Mouse (Mus musculus) heart, postnatal 4 days (tissue): ENCODE data around the gene Ankrd11. TPM values are rescaled to one million over a fixed set of nuclear protein-coding genes. Genes with fewer than 3 reads are reported as not detected.

ENCODE experiments used
- DNase-seq: peaks from one replicate; pipeline ENCODE4 v3.0.0; 2021
- total RNA-seq, 2 experiments: library from RNA; stranded (reverse); gene quantifications; 2 replicates each; pipeline ENCODE4 v1.2.3; 2021

Ankrd11 gene
- total RNA-seq, 2 experiments from 2014 or later = 85.2 to 86.3 TPM

GRCm38 (mm10) chr8:123004033-123004922 lies 37.8 kb downstream of the Ankrd11 start:
- no peak for DNase-seq

GRCm38 (mm10) chr8:123000311-123000710 lies 41.8 kb downstream of the Ankrd11 start:
- no peak for DNase-seq

DNA sequence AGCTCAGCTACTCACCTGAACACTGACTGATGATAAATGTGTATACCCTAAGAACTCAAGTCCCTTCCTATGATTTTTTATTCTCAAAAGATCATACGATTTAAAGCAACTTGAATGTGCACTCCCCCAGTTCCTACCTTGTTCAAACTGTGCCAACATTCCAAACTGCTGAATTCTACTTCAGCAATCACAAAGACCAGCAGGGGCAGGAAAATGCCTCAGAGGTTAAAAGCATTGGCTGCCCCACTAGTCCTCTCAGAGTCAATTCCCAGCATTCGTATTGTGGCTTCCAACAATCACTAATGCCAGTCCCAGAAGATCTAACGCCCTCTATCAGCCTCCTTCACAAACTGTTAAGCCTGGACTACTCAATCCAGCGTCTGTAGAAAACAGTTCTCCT lies 44.1 kb downstream of the Ankrd11 start:
- no peak for DNase-seq

GRCm38 (mm10) chr8:122993740-122994139 lies 48.3 kb downstream of the Ankrd11 start:
- no peak for DNase-seq

GRCm38 (mm10) chr8:122993031-122993430 lies 49.0 kb downstream of the Ankrd11 start:
- no peak for DNase-seq

DNA sequence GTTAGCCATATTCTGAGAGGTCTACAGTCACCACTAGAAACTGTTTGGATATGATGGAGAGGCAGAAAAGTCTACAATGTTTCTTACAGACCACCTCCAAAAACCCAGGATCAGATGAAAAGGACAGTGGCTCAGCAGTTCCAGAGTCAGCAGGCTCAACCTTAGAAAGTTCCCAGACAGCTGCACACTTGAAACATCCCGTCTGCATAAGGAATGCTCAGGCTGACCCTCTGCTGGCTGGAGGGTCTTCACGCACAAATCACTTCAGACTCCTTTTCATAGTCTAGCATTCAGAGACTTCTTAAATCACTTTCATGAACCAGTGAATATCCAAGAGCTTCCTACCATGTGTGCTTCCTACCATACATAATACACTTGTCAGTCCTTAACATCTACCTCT lies 49.8 kb downstream of the Ankrd11 start:
- DNase-seq = no peak

DNA sequence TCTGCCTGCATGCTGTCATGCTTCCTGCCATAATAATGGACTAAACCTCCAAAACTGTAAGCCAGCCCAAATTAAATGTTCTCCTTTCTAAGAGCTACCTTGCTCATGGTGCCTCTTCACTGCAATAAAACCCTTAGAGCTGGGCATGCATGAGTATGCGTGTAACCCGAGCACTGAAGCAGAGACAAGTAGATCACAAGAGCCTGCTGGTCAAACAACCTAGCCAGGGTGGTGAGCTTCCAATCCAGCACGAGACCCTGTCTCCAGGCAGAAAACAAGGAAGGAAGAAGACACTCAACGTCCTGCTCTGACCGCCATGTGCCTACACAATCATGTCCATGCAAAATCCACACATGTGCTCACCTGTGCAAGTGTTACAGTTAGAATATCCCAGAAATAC lies 50.7 kb downstream of the Ankrd11 start:
- DNase-seq = no peak

DNA sequence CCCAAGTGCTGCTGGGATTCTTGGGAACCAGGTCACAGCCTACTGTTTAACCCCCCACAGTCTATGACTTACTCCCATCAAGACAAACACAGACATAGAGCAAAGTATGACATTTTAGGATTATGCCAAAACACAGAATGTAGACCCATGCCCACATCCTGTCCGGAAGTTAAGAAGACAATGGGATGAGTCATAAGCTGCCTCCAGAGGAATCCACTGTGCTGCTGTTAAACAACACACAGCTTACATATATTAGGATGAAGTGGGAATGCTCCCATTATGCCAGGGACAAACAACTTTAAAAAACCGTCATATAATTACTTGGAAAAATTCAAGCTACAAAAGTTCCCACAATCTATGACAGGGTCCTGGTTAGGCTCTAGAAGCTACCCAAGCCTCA lies 52.1 kb downstream of the Ankrd11 start:
- no peak for DNase-seq

DNA sequence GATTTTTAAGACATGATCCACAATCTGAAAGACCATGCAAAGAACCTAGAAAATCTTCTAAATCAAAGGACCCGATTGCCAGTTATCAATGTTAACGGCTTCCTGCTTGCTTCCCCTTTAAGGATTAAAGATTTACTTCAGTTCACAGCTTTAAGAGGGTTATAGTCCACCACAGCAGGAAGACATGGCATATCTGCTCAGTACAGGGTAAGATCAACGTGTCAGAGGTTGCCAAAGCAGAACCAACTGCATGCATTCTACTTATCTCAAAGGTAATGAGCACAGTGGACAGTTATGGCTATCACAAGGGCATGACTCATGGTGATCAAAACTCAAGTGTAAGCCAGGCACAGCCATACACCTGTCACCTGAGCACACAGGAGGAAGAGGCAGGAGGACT lies 53.1 kb downstream of the Ankrd11 start:
- DNase-seq = no peak

GRCm38 (mm10) chr8:122987255-122987654 lies 54.8 kb downstream of the Ankrd11 start:
- peak; percentile 12 for DNase-seq

- DNase-seq = no peak
These were observed 55.4 kb downstream of the Ankrd11 start for GRCm38 (mm10) chr8:122986501-122987184.

DNA sequence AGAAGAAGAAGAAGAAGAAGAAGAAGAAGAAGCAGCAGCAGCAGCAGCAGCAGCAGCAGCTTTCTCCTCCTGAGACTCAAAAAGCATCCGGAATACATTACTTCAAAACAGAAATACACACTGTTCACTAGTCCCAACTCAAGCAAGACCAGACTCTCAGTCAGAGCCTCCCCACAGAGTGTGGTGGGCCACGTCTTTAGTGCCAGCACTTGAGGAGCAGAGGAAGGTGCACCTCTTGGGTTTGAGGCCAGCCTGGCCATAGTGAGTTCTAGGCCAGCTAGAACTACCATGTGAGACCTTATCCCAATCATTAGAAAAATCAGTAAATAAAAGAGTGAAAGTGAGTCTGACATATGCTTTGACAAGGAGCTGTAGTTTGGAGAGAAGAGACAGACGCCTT lies 57.9 kb downstream of the Ankrd11 start:
- no peak for DNase-seq

DNA sequence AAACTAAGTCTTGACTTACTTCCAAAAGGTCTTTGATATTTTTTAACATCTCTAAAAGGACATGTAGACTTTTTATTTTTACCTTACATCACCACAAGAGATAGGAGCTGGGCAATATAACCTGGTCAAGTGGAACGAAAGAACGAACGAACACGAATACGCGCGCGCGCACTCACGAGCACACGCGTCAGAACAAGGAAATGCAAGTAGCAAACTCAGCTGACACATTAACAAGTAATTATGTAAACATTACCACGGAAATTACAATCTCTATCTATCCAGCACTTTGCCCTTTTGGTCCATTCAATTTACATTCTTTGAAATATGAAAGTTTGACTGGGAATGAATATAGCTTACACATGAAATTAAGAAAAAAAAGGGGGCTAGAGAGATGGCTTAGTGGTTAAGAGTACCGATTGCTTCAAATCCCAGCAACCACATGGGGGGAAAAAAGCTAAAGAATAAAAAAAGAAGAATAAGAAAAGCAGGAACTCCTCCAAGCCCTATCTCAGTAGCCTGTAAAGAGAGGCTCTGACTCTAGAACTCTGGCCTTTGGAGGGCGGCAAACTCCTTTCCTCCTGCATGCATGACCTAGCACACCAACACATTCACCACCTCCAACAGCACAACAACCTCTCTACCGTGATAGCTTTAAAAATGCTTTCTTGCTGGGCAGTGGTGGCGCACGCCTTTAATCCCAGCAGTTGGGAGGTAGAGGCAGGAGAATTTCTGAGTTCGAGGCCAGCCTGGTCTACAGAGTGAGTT lies 58.7 kb downstream of the Ankrd11 start:
- no peak for DNase-seq

DNA sequence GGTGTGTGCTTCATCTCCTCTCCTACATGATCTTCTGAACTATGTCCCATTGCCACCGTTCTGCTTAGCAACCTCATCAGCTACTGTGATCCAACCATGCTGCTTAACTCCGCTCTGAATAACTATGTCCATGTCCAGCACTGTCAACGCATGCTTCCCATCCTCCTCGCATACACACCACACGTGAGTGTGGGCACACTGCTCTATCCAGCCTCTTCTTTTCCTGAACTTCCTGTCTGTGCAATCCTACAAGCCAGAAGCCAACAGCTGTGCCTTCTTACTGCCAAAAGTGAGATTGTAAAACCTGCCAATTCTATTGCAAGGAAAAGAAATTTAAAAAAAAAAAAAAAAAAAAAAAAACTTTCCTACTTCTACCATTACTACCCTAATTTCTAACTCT lies 60.4 kb downstream of the Ankrd11 start:
- DNase-seq = no peak

DNA sequence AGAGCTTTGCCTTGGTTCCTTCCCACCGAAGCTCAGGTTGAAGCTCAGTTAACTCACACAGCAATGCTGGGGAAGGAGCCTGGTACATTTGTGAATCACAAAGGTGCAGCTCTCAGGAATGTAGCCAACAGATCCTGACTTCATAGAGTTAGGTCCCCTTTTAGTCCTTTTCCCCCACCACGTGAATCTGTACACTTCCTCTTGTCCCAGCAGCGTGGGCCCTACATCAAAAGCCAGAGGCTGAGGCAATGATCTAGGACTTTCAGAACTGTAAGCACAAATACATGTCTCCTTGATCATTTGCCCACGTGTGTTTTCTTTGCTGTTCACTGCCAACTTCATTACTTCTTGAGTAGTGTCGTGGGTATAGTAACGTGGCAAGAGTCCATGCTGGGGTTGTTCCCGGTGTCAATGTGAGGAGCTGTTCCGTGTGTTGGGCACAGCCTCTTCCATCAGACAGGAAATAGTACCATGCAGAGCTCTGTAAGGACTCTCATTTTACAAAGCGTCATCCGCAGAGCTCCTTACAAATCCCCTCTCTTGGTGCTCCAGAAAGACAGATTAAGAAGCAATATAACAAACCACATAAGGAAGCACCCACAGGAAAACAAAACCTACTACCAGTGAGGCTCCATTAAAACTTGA lies 62.1 kb downstream of the Ankrd11 start:
- no peak for DNase-seq

- DNase-seq = no peak
These were observed 62.7 kb downstream of the Ankrd11 start for GRCm38 (mm10) chr8:122979424-122979823.

DNA sequence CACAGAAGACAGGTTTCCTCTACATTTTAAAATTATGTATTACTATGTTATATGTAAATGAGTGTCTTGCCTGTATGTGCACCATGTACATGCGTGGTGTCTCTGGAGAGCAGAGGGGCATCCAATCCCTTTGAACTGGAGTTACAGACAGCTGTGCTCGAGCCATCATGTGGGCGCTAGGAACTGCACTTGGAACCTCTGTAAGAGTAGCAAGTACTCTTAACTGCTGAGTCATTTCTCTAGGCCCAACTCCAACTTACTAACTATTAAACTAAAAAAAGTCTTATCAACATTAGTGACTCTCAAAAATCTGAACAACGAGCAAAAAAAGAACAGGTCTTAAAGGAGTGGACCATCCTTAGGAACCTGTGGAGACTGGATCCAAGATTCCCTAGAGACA lies 66.0 kb downstream of the Ankrd11 start:
- DNase-seq = no peak

GRCm38 (mm10) chr8:122969964-122970620 lies 72.0 kb downstream of the Ankrd11 start:
- no peak for DNase-seq

- no peak for DNase-seq
These were observed 73.9 kb downstream of the Ankrd11 start for GRCm38 (mm10) chr8:122968145-122968544.

- no peak for DNase-seq
These were observed 75.4 kb downstream of the Ankrd11 start for GRCm38 (mm10) chr8:122966638-122967037.

- no peak for DNase-seq
These were observed 80.0 kb downstream of the Ankrd11 start for GRCm38 (mm10) chr8:122962046-122962445.

DNA sequence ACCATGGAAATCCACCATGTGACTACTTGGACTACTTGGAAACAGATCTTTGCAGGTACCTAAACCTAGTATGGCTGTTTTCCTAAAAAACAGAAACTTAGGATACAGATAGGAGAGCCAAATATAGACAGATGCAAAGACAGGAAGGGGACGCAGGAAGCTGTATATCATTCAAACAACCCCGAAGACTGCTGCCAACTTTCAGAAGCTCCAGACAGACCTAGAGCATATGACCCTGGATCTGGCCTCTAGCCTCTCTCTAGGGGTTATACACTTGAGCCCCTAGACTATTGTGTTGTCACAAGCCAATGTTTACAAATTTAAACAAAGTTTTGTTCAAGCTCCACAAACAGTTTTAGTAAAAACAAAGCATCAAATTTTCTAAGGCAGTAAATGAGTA lies 80.6 kb downstream of the Ankrd11 start:
- no peak for DNase-seq
